Mouse (Mus musculus): ENCODE measurements around the gene Hspg2. TPM values are rescaled to one million over a fixed set of nuclear protein-coding genes. Genes with fewer than 3 reads are reported as not detected.

The Hspg2 gene
- polyA plus RNA-seq, 1 experiment from 2014 or later, result 44.1 TPM

- no peaks in the 10 kb centered on the region for H3K9me3 ChIP-seq (ENCODE audit: control insufficient read depth, low read depth, low read length)
- H3K27me3 ChIP-seq (ENCODE audit: control insufficient read depth, insufficient read depth, low read length), result no peaks in the 10 kb centered on the region
- peak overlapping the region; percentile 98 for H3K27ac ChIP-seq (ENCODE audit: low read length)
- no peak for ATAC-seq (ENCODE audit: insufficient number of reproducible peaks, insufficient read depth, low FRiP score, low read depth)
- WGBS, result 4% methylated on average over 40 of the region's 40 CpGs
- no peaks in the 10 kb centered on the region for H3K36me3 ChIP-seq (ENCODE audit: control insufficient read depth, insufficient read depth, low read length)
- peak overlapping the region; percentile 83 for H3K9ac ChIP-seq (replicated peaks; ENCODE audit: low read depth, low read length)
- H3K4me2 ChIP-seq (replicated peaks; ENCODE audit: low read depth, low read length), result peak overlapping the region; percentile 73
- peak overlapping the region; percentile 94 for H3K4me3 ChIP-seq (ENCODE audit: low read depth, low read length)
- peaks cover 14% of the 10 kb centered on the region for H3K4me1 ChIP-seq (ENCODE audit: control insufficient read depth, insufficient read depth, low read length)
These were observed 126.1 kb downstream of the Hspg2 start for GRCm38 (mm10) chr4:137594496-137595270.

- WGBS, result 93% methylated on average over 4 of the region's 4 CpGs
These were observed 128.6 kb downstream of the Hspg2 start for GRCm38 (mm10) chr4:137597098-137597630.

GRCm38 (mm10) chr4:137598577-137598976, 130.0 kb downstream of the Hspg2 start:
- no peaks in the 10 kb centered on the region for H3K27me3 ChIP-seq (ENCODE audit: control insufficient read depth, insufficient read depth, low read length)
- 77% methylated on average over 5 of the region's 5 CpGs for WGBS
- no peaks in the 10 kb centered on the region for H3K9me3 ChIP-seq (ENCODE audit: control insufficient read depth, low read depth, low read length)
- H3K27ac ChIP-seq (ENCODE audit: low read length), result no peak overlapping the region
- no peak overlapping the region for H3K9ac ChIP-seq (replicated peaks; ENCODE audit: low read depth, low read length)
- H3K4me3 ChIP-seq (ENCODE audit: low read depth, low read length), result no peak overlapping the region
- H3K36me3 ChIP-seq (ENCODE audit: control insufficient read depth, insufficient read depth, low read length), result no peaks in the 10 kb centered on the region
- no peak for ATAC-seq (ENCODE audit: insufficient number of reproducible peaks, insufficient read depth, low FRiP score, low read depth)
- peaks cover 14% of the 10 kb centered on the region for H3K4me1 ChIP-seq (ENCODE audit: control insufficient read depth, insufficient read depth, low read length)
- H3K4me2 ChIP-seq (replicated peaks; ENCODE audit: low read depth, low read length), result no peak overlapping the region

More at GRCm38 (mm10) chr4:137597098-137597630, 128.6 kb downstream of the Hspg2 start:
- Histone ChIP-seq H3K27ac (ENCODE audit: low read length) (no peak overlapping the region), H3K4me2 (replicated peaks; ENCODE audit: low read depth, low read length) (no peak overlapping the region), H3K4me3 (ENCODE audit: low read depth, low read length) (no peak overlapping the region), H3K9me3 (ENCODE audit: control insufficient read depth, low read depth, low read length) (no peaks in the 10 kb centered on the region), H3K4me1 (ENCODE audit: control insufficient read depth, insufficient read depth, low read length) (peaks cover 14% of the 10 kb centered on the region), H3K27me3 (ENCODE audit: control insufficient read depth, insufficient read depth, low read length) (no peaks in the 10 kb centered on the region), H3K9ac (replicated peaks; ENCODE audit: low read depth, low read length) (no peak overlapping the region), H3K36me3 (ENCODE audit: control insufficient read depth, insufficient read depth, low read length) (no peaks in the 10 kb centered on the region)
- ATAC-seq (ENCODE audit: insufficient number of reproducible peaks, insufficient read depth, low FRiP score, low read depth), result no peak

GRCm38 (mm10) chr4:137603449-137604171, 135.0 kb downstream of the Hspg2 start:
- Histone ChIP-seq H3K4me3 (ENCODE audit: low read depth, low read length) (no peak overlapping the region), H3K9ac (replicated peaks; ENCODE audit: low read depth, low read length) (no peak overlapping the region), H3K4me2 (replicated peaks; ENCODE audit: low read depth, low read length) (no peak overlapping the region), H3K36me3 (ENCODE audit: control insufficient read depth, insufficient read depth, low read length) (peaks cover 23% of the 10 kb centered on the region), H3K9me3 (ENCODE audit: control insufficient read depth, low read depth, low read length) (no peaks in the 10 kb centered on the region), H3K4me1 (ENCODE audit: control insufficient read depth, insufficient read depth, low read length) (no peaks in the 10 kb centered on the region; the same call in 1 of the 2 replicates), H3K27ac (ENCODE audit: low read length) (no peak overlapping the region), H3K27me3 (ENCODE audit: control insufficient read depth, insufficient read depth, low read length) (no peaks in the 10 kb centered on the region)
- WGBS, result 78% methylated on average over 11 of the region's 11 CpGs
- no peak for ATAC-seq (ENCODE audit: insufficient number of reproducible peaks, insufficient read depth, low FRiP score, low read depth)

GRCm38 (mm10) chr4:137607023-137607422, 138.5 kb downstream of the Hspg2 start:
- no peak overlapping the region for H3K4me3 ChIP-seq (ENCODE audit: low read depth, low read length)
- ATAC-seq (ENCODE audit: insufficient number of reproducible peaks, insufficient read depth, low FRiP score, low read depth), result no peak
- 92% methylated on average over 2 of the region's 2 CpGs for WGBS

GRCm38 (mm10) chr4:137609281-137609680, 140.7 kb downstream of the Hspg2 start:
- 21% methylated on average over 7 of the region's 7 CpGs for WGBS
- ATAC-seq (ENCODE audit: insufficient number of reproducible peaks, insufficient read depth, low FRiP score, low read depth), result 0 out of 2 replicates have a peak, but pooled peaks have one; percentile 10
- no peak overlapping the region for H3K9ac ChIP-seq (replicated peaks; ENCODE audit: low read depth, low read length)
- H3K9me3 ChIP-seq (ENCODE audit: control insufficient read depth, low read depth, low read length), result no peaks in the 10 kb centered on the region
- peaks cover 8% of the 10 kb centered on the region; the same call in 1 of the 2 replicates for H3K4me1 ChIP-seq (ENCODE audit: control insufficient read depth, insufficient read depth, low read length)
- peaks cover 60% of the 10 kb centered on the region for H3K36me3 ChIP-seq (ENCODE audit: control insufficient read depth, insufficient read depth, low read length)
- no peak overlapping the region for H3K4me2 ChIP-seq (replicated peaks; ENCODE audit: low read depth, low read length)
- no peaks in the 10 kb centered on the region for H3K27me3 ChIP-seq (ENCODE audit: control insufficient read depth, insufficient read depth, low read length)
- no peak overlapping the region for H3K27ac ChIP-seq (ENCODE audit: low read length)
- no peak overlapping the region for H3K4me3 ChIP-seq (ENCODE audit: low read depth, low read length)

More at GRCm38 (mm10) chr4:137607023-137607422, 138.5 kb downstream of the Hspg2 start:
- H3K9me3 ChIP-seq (ENCODE audit: control insufficient read depth, low read depth, low read length), result no peaks in the 10 kb centered on the region
- H3K9ac ChIP-seq (replicated peaks; ENCODE audit: low read depth, low read length), result no peak overlapping the region
- no peak overlapping the region for H3K27ac ChIP-seq (ENCODE audit: low read length)
- peaks cover 39% of the 10 kb centered on the region for H3K36me3 ChIP-seq (ENCODE audit: control insufficient read depth, insufficient read depth, low read length)
- peaks cover 8% of the 10 kb centered on the region; the same call in 1 of the 2 replicates for H3K4me1 ChIP-seq (ENCODE audit: control insufficient read depth, insufficient read depth, low read length)
- H3K4me2 ChIP-seq (replicated peaks; ENCODE audit: low read depth, low read length), result no peak overlapping the region
- H3K27me3 ChIP-seq (ENCODE audit: control insufficient read depth, insufficient read depth, low read length), result no peaks in the 10 kb centered on the region

GRCm38 (mm10) chr4:137609702-137610101, 141.1 kb downstream of the Hspg2 start:
- Histone ChIP-seq H3K27ac (ENCODE audit: low read length) (0 out of 2 replicates have a peak overlapping the region, but pooled peaks have one; percentile 7), H3K9me3 (ENCODE audit: control insufficient read depth, low read depth, low read length) (no peaks in the 10 kb centered on the region), H3K27me3 (ENCODE audit: control insufficient read depth, insufficient read depth, low read length) (no peaks in the 10 kb centered on the region), H3K4me2 (replicated peaks; ENCODE audit: low read depth, low read length) (no peak overlapping the region), H3K9ac (replicated peaks; ENCODE audit: low read depth, low read length) (no peak overlapping the region), H3K36me3 (ENCODE audit: control insufficient read depth, insufficient read depth, low read length) (peaks cover 58% of the 10 kb centered on the region), H3K4me1 (ENCODE audit: control insufficient read depth, insufficient read depth, low read length) (peaks cover 8% of the 10 kb centered on the region; the same call in 1 of the 2 replicates), H3K4me3 (ENCODE audit: low read depth, low read length) (no peak overlapping the region)
- 53% methylated on average over 7 of the region's 7 CpGs for WGBS
- peak; percentile 23; the same call in 1 of the 2 replicates for ATAC-seq (ENCODE audit: insufficient number of reproducible peaks, insufficient read depth, low FRiP score, low read depth)

GRCm38 (mm10) chr4:137610256-137610655, 141.7 kb downstream of the Hspg2 start:
- Histone ChIP-seq H3K36me3 (ENCODE audit: control insufficient read depth, insufficient read depth, low read length) (peaks cover 57% of the 10 kb centered on the region), H3K9me3 (ENCODE audit: control insufficient read depth, low read depth, low read length) (no peaks in the 10 kb centered on the region), H3K27ac (ENCODE audit: low read length) (0 out of 2 replicates have a peak overlapping the region, but pooled peaks have one; percentile 7), H3K27me3 (ENCODE audit: control insufficient read depth, insufficient read depth, low read length) (no peaks in the 10 kb centered on the region), H3K4me1 (ENCODE audit: control insufficient read depth, insufficient read depth, low read length) (peaks cover 8% of the 10 kb centered on the region; the same call in 1 of the 2 replicates), H3K4me2 (replicated peaks; ENCODE audit: low read depth, low read length) (no peak overlapping the region), H3K4me3 (ENCODE audit: low read depth, low read length) (no peak overlapping the region), H3K9ac (replicated peaks; ENCODE audit: low read depth, low read length) (no peak overlapping the region)
- 36% methylated on average over 15 of the region's 15 CpGs for WGBS
- ATAC-seq (ENCODE audit: insufficient number of reproducible peaks, insufficient read depth, low FRiP score, low read depth), result no peak
